18 mouse cellular contexts compared by ENCODE assay signal in genomic region chr5:122154782-122155181, GRCm38 (mm10). TPM values are rescaled to one million over a fixed set of nuclear protein-coding genes. Genes with fewer than 3 reads are reported as not detected.
DNase-seq lines count a peak whose midpoint lies in the region; ATAC-seq and TF ChIP-seq lines count a peak whose summit lies in the region.
"Had no signal": no experiment of that assay in that cellular context is flagged by ENCODE, and none has a peak within 500 bp of the region (broad histone marks: within the 10 kb centered on the region; RNA-seq: fewer than 3 reads in every experiment).

No protein-coding gene starts in this region.

- no peaks in the 10 kb centered on the region for H3K9me3 ChIP-seq in heart, embryonic 15.5 days (replicated peaks)
- no peaks in the 10 kb centered on the region for H3K9me3 ChIP-seq in liver, postnatal 0 days (ENCODE audit: low read length)
- H3K9me3 ChIP-seq: embryonic facial prominence, embryonic 13.5 days; G1E; hindbrain, embryonic 15.5 days; lung, embryonic 15.5 days had no signal

- no peaks in the 10 kb centered on the region for H3K36me3 ChIP-seq in heart, embryonic 15.5 days
- H3K36me3 ChIP-seq in liver, adult 2 months (ENCODE audit: control insufficient read depth, insufficient read depth, low read length) = no peaks in the 10 kb centered on the region
- H3K36me3 ChIP-seq in liver, postnatal 0 days (replicated peaks; ENCODE audit: insufficient read depth, low read length) = 0 out of 2 replicates have a peak, but pooled peaks cover under 1% of the 10 kb centered on the region
- H3K36me3 ChIP-seq: embryonic facial prominence, embryonic 13.5 days; hindbrain, embryonic 15.5 days; lung, embryonic 15.5 days had no signal

- no peak for TF ChIP-seq CTCF in liver, adult 2 months (IDR thresholded peaks at IDR 0.05; ENCODE audit: low read depth, low read length)
- TF ChIP-seq CTCF in liver, postnatal 0 days (IDR thresholded peaks at IDR 0.05; ENCODE audit: low read depth) = no peak

- H3K79me2 ChIP-seq in liver, adult 2 months (ENCODE audit: control insufficient read depth, insufficient read depth, low read length) = peaks cover 15% of the 10 kb centered on the region

- WGBS in heart, embryonic 15.5 days = 49% methylated on average over 3 of the region's 3 CpGs
- 81% methylated on average over 3 of the region's 3 CpGs for WGBS in liver, adult 2 months
- 60% methylated on average over 3 of the region's 3 CpGs for WGBS in liver, postnatal 0 days (ENCODE audit: insufficient replicate concordance)

- H3K9ac ChIP-seq in heart, embryonic 15.5 days = no peak overlapping the region
- H3K9ac ChIP-seq in liver, adult 2 months (ENCODE audit: low read depth, low read length) = no peak overlapping the region
- no peak overlapping the region for H3K9ac ChIP-seq in liver, postnatal 0 days (replicated peaks)
- H3K9ac ChIP-seq: embryonic facial prominence, embryonic 13.5 days; hindbrain, embryonic 15.5 days; lung, embryonic 15.5 days had no signal

- H3K4me2 ChIP-seq in heart, embryonic 15.5 days = no peak overlapping the region
- H3K4me2 ChIP-seq in liver, postnatal 0 days (ENCODE audit: low read depth, low read length) = no peak overlapping the region
- H3K4me2 ChIP-seq: embryonic facial prominence, embryonic 13.5 days; hindbrain, embryonic 15.5 days; lung, embryonic 15.5 days had no signal

- no peak for DNase-seq in heart, postnatal 10 days
- DNase-seq in liver, adult 2 months (ENCODE audit: extremely low read depth, low read depth, low spot score) = no peak
- no peak for DNase-seq in liver
- peak; percentile 51 for DNase-seq in ZHBTc4 (ENCODE audit: low read depth, low spot score)
- no peak for DNase-seq in liver, postnatal 0 days
- DNase-seq in gastrocnemius, postnatal 14 days = no peak
- DNase-seq: B cell, adult 2 months; cerebellum, adult 9-10 months; kidney, adult 8-10 months; midbrain, embryonic 14.5 days had no signal

- TF ChIP-seq POLR2A in liver, adult 2 months (IDR thresholded peaks at IDR 0.05; ENCODE audit: extremely low read depth, insufficient read depth, low read length) = no peak

- H3K27me3 ChIP-seq in heart, embryonic 15.5 days = no peaks in the 10 kb centered on the region
- no peaks in the 10 kb centered on the region for H3K27me3 ChIP-seq in liver, adult 2 months (ENCODE audit: control insufficient read depth, insufficient read depth, low read length)
- no peaks in the 10 kb centered on the region for H3K27me3 ChIP-seq in liver, postnatal 0 days (ENCODE audit: insufficient read depth, low read length)
- H3K27me3 ChIP-seq: embryonic facial prominence, embryonic 13.5 days; hindbrain, embryonic 15.5 days; lung, embryonic 15.5 days had no signal

- no peak overlapping the region for H3K4me3 ChIP-seq in heart, embryonic 15.5 days
- H3K4me3 ChIP-seq in liver, adult 2 months (ENCODE audit: insufficient read depth, low read depth, low read length) = no peak overlapping the region
- no peak overlapping the region for H3K4me3 ChIP-seq in liver, postnatal 0 days (ENCODE audit: low read depth, low read length)
- H3K4me3 ChIP-seq: embryonic facial prominence, embryonic 13.5 days; hindbrain, embryonic 15.5 days; layer of hippocampus, adult 2 months; lung, embryonic 15.5 days had no signal

- H3K4me1 ChIP-seq in heart, embryonic 15.5 days (replicated peaks) = peaks cover 32% of the 10 kb centered on the region
- H3K4me1 ChIP-seq in liver, adult 2 months (ENCODE audit: control insufficient read depth, insufficient read depth, low read length) = peaks cover 18% of the 10 kb centered on the region; the same call in 1 of the 2 replicates
- H3K4me1 ChIP-seq in liver, postnatal 0 days (ENCODE audit: insufficient read depth) = peaks cover 32% of the 10 kb centered on the region

- TF ChIP-seq EP300 in liver, postnatal 0 days (IDR thresholded peaks at IDR 0.05; ENCODE audit: low read depth) = no peak

- ATAC-seq in heart, embryonic 15.5 days (replicated peaks; ENCODE audit: insufficient number of reproducible peaks, insufficient read depth, low FRiP score, low read depth) = no peak
- no peak for ATAC-seq in liver, postnatal 0 days

- peak overlapping the region; percentile 47 for H3K27ac ChIP-seq in heart, embryonic 15.5 days
- H3K27ac ChIP-seq in liver, adult 2 months (replicated peaks; ENCODE audit: insufficient read depth, low read depth, low read length) = peak overlapping the region; percentile 40; the same call in 1 of the 2 replicates
- H3K27ac ChIP-seq in liver, postnatal 0 days (ENCODE audit: low read depth) = peak overlapping the region; percentile 78
- H3K27ac ChIP-seq: embryonic facial prominence, embryonic 13.5 days; hindbrain, embryonic 15.5 days; layer of hippocampus, adult 2 months; lung, embryonic 15.5 days had no signal

- intact Hi-C loops in heart, postnatal 10 days (cut with DNase I) = no loop called here
- intact Hi-C loops in gastrocnemius, postnatal 14 days (cut with DNase I; ENCODE audit: low total_unique reads) = no loop called here

RNA-seq across cellular contexts. Expression of gene Ppp1cc, which starts 3.3 kb away (rescaled TPM):
- polyA plus RNA-seq in heart, embryonic 15.5 days (2015; fragmentation: Nextera tagmentation; extraction: Ambion mirVana) = 198 and 233 TPM in 2 replicates
- total RNA-seq in heart, postnatal 10 days (2021) = 100 to 1,000 TPM; 171 to 173 TPM
- total RNA-seq in liver, adult 2 months (2014; rRNA removed) = 100 TPM in 2 replicates
- polyA plus RNA-seq in liver, adult 2 months (2012; rRNA removed) = 34.9 and 36.4 TPM in 2 replicates
- 97.7 and 97.9 TPM in 2 replicates for polyA plus RNA-seq in liver, postnatal 0 days (2015; fragmentation: Nextera tagmentation; extraction: Ambion mirVana)
- total RNA-seq in gastrocnemius, postnatal 14 days (2021) = 100 to 1,000 TPM; 110 TPM

RNA-seq across cellular contexts. Expression of gene Ccdc63, which starts 14.2 kb away (rescaled TPM):
- polyA plus RNA-seq in heart, embryonic 15.5 days (2015; fragmentation: Nextera tagmentation; extraction: Ambion mirVana) = 0.16 and 0.42 TPM in 2 replicates
- total RNA-seq in heart, postnatal 10 days (2021) = under 1 TPM in 1 of 2 experiments, not detected in 1; 0.22 TPM
- not detected in 2 replicates for total RNA-seq in liver, adult 2 months (2014; rRNA removed)
- not detected in 2 replicates for polyA plus RNA-seq in liver, adult 2 months (2012; rRNA removed)
- 0.13 and 0.18 TPM in 2 replicates for polyA plus RNA-seq in liver, postnatal 0 days (2015; fragmentation: Nextera tagmentation; extraction: Ambion mirVana)
- total RNA-seq in gastrocnemius, postnatal 14 days (2021) = not detected
- polyA plus RNA-seq: embryonic facial prominence, embryonic 13.5 days; G1E; hindbrain, embryonic 15.5 days; limb, embryonic 11.5 days; lung, embryonic 15.5 days; midbrain, embryonic 14.5 days had no signal

RNA-seq across cellular contexts. Expression of gene Hvcn1, which starts 51.8 kb away (rescaled TPM):
- 2.6 and 4.1 TPM in 2 replicates for polyA plus RNA-seq in heart, embryonic 15.5 days (2015; fragmentation: Nextera tagmentation; extraction: Ambion mirVana)
- 1 to 10 TPM; 2.2 to 2.3 TPM for total RNA-seq in heart, postnatal 10 days (2021)
- total RNA-seq in liver, adult 2 months (2014; rRNA removed) = 1.5 and 3.0 TPM in 2 replicates
- polyA plus RNA-seq in liver, adult 2 months (2012; rRNA removed) = 0.82 and 1.7 TPM in 2 replicates
- 7.0 and 7.3 TPM in 2 replicates for polyA plus RNA-seq in liver, postnatal 0 days (2015; fragmentation: Nextera tagmentation; extraction: Ambion mirVana)
- 1 to 10 TPM; 1.6 to 2.0 TPM for total RNA-seq in gastrocnemius, postnatal 14 days (2021)

RNA-seq across cellular contexts. Expression of gene Myl2, which starts 54.0 kb away (rescaled TPM):
- polyA plus RNA-seq in heart, embryonic 15.5 days (2015; fragmentation: Nextera tagmentation; extraction: Ambion mirVana) = 7,334 and 9,932 TPM in 2 replicates
- over 10,000 TPM; 18,908 to 21,159 TPM for total RNA-seq in heart, postnatal 10 days (2021)
- total RNA-seq in liver, adult 2 months (2014; rRNA removed) = 0.74 and 3.9 TPM in 2 replicates
- not detected in 2 replicates for polyA plus RNA-seq in liver, adult 2 months (2012; rRNA removed)
- polyA plus RNA-seq in liver, postnatal 0 days (2015; fragmentation: Nextera tagmentation; extraction: Ambion mirVana) = 0.66 and 7.2 TPM in 2 replicates
- 1,000 to 10,000 TPM in 1 of 2 experiments, 100 to 1,000 TPM in 1; 675 to 1,272 TPM for total RNA-seq in gastrocnemius, postnatal 14 days (2021)
- total RNA-seq: G1E; megakaryocyte progenitor cell, adult 5-6 weeks had no signal
- polyA plus RNA-seq: embryonic facial prominence, embryonic 13.5 days; G1E had no signal
